Mouse (Mus musculus) embryonic fibroblast, embryonic 13.5 days (primary cell): ENCODE measurements around the gene Dpy19l3.

ENCODE experiments used
- CTCF ChIP-seq: IDR thresholded peaks from 2 replicates; pipeline ENCODE4 v1.5.1; 2011; ENCODE audit warnings: mild to moderate bottlenecking, control low read depth, low read length, moderate library complexity, borderline replicate concordance; ENCODE audit not compliant: insufficient read depth
- POLR2A ChIP-seq: IDR thresholded peaks from 2 replicates; pipeline ENCODE4 v1.6.1; 2011; ENCODE audit warnings: low read depth, mild to moderate bottlenecking, control low read depth, low read length, moderate library complexity

- TF ChIP-seq CTCF = no peak
- no peak for TF ChIP-seq POLR2A
Measured at GRCm38 (mm10) chr7:35794145-35794664, 40.0 kb upstream of the Dpy19l3 start.
